Mouse (Mus musculus) liver, adult 2 months (tissue): ENCODE results near the gene Tsg101.

Experiments used
- CTCF ChIP-seq: fragments of 200-500 bp; IDR thresholded peaks from 2 replicates; pipeline ENCODE4 v1.5.1; 2011; ENCODE audit warnings: low read depth, low read length, control low read depth
- POLR2A ChIP-seq: fragments of 200-500 bp; IDR thresholded peaks from 2 replicates; pipeline ENCODE4 v1.6.1; 2011; ENCODE audit warnings: low read length, control low read depth; ENCODE audit not compliant: insufficient read depth; ENCODE audit errors: extremely low read depth

GRCm38 (mm10) chr7:46911250-46911649, 8.5 kb downstream of the Tsg101 start:
- no peak for TF ChIP-seq POLR2A
- TF ChIP-seq CTCF: no peak
